In the genomic region with DNA sequence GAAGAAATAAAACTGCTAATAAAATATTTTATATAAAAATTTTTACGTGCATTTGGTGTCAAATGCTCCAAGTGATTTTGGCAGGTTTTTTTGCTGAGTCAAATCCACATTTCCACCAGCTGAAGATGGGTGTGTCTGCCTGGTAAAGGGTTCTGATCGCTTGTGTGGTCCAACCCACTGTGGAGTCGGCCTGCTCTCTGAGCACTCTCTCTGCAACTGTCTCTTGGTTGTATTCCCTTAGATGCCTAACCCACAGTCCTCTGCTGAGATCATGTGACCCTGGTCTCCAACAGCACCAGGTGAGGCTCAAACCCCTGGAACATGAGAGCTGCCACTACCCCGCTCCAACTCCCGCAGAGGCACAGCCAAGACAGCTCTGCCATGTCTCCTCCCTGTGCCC, we compare ENCODE assay signal across 39 mouse cellular contexts. TPM values are rescaled to one million over a fixed set of nuclear protein-coding genes. Genes with fewer than 3 reads are reported as not detected.
"Had no signal": no experiment of that assay in that cellular context is flagged by ENCODE, and none has a peak within 500 bp of the region (broad histone marks: within the 10 kb centered on the region; RNA-seq: fewer than 3 reads in every experiment).

No protein-coding gene starts in this region.

- H3K4me1 ChIP-seq: heart, embryonic 12.5 days; intestine, embryonic 15.5 days had no signal

- H3K27ac ChIP-seq: gastrocnemius, adult 2 months; heart, embryonic 10.5 days; hindbrain, embryonic 12.5 days; hindbrain, embryonic 14.5 days; intestine, embryonic 15.5 days; layer of hippocampus, adult 2 months; left cerebral cortex, adult 2 months; limb, embryonic 13.5 days; liver, embryonic 13.5 days had no signal

- H3K9me3 ChIP-seq: heart, embryonic 10.5 days; heart, embryonic 12.5 days; hindbrain, embryonic 10.5 days; hindbrain, embryonic 12.5 days; intestine, embryonic 15.5 days; limb, embryonic 13.5 days; liver, embryonic 13.5 days had no signal

- ATAC-seq: hindbrain, embryonic 16.5 days; inflammation-experienced regulatory T-cells, adult 6 months; intestine, embryonic 15.5 days; intestine, postnatal 0 days had no signal

- H3K36me3 ChIP-seq: heart, embryonic 10.5 days; heart, embryonic 12.5 days; hindbrain, embryonic 10.5 days; intestine, embryonic 15.5 days; limb, embryonic 13.5 days; liver, embryonic 13.5 days had no signal

- DNase-seq: gastrocnemius, adult 2 months; gastrocnemius, postnatal 10 days; gastrocnemius, postnatal 25 days; heart, adult 18-20 months; heart, postnatal 10 days; heart, postnatal 4 days; kidney, adult 18-20 months; kidney, adult 8-10 months; kidney, postnatal 10 days; kidney, postnatal 25 days; kidney, postnatal 4 days; liver; liver, embryonic 13.5 days had no signal

- H3K9ac ChIP-seq: heart, embryonic 12.5 days; hindbrain, embryonic 12.5 days; hindbrain, embryonic 14.5 days; intestine, embryonic 15.5 days; limb, embryonic 13.5 days; liver, embryonic 13.5 days had no signal

- H3K27me3 ChIP-seq: heart, embryonic 12.5 days; hindbrain, embryonic 12.5 days; intestine, embryonic 15.5 days; limb, embryonic 13.5 days had no signal

- H3K4me3 ChIP-seq: gastrocnemius, adult 2 months; heart, embryonic 10.5 days; heart, embryonic 12.5 days; hindbrain, embryonic 10.5 days; hindbrain, embryonic 12.5 days; intestine, embryonic 15.5 days; layer of hippocampus, adult 2 months; left cerebral cortex, adult 2 months; limb, embryonic 13.5 days; liver, embryonic 13.5 days had no signal

- H3K4me2 ChIP-seq: heart, embryonic 12.5 days; hindbrain, embryonic 12.5 days; hindbrain, embryonic 14.5 days; intestine, embryonic 15.5 days; limb, embryonic 13.5 days; liver, embryonic 11.5 days; liver, embryonic 13.5 days had no signal

RNA-seq across cellular contexts. Expression of a gene that starts 11.5 kb away (rescaled TPM):
- total RNA-seq: gastrocnemius, adult 2 months; gastrocnemius, postnatal 10 days; gastrocnemius, postnatal 25 days; gastrocnemius, postnatal 4 days; granulocyte monocyte progenitor cell, adult 5-6 weeks; heart, adult 18-20 months; heart, adult 8-10 months; heart, postnatal 10 days; heart, postnatal 25 days; heart, postnatal 4 days; layer of hippocampus, adult 2 months; layer of hippocampus, postnatal 10 days; layer of hippocampus, postnatal 25 days; left cerebral cortex, adult 2 months; left cerebral cortex, postnatal 14 days; left cerebral cortex, postnatal 36 days had no signal
- polyA plus RNA-seq: heart, embryonic 12.5 days; heart, embryonic 14.5 days; hindbrain, embryonic 10.5 days; hindbrain, embryonic 12.5 days; inflammation-experienced regulatory T-cells, adult 6 months; kidney, embryonic 14.5 days; limb, embryonic 11.5 days; limb, embryonic 13.5 days had no signal

RNA-seq across cellular contexts. Expression of a gene that starts 26.1 kb away (rescaled TPM):
- total RNA-seq: gastrocnemius, adult 2 months; gastrocnemius, postnatal 10 days; gastrocnemius, postnatal 25 days; gastrocnemius, postnatal 4 days; granulocyte monocyte progenitor cell, adult 5-6 weeks; heart, adult 18-20 months; heart, adult 8-10 months; heart, postnatal 10 days; heart, postnatal 25 days; heart, postnatal 4 days; layer of hippocampus, adult 2 months; layer of hippocampus, postnatal 10 days; layer of hippocampus, postnatal 25 days; left cerebral cortex, adult 2 months; left cerebral cortex, postnatal 14 days; left cerebral cortex, postnatal 36 days had no signal
- polyA plus RNA-seq: heart, embryonic 10.5 days; heart, embryonic 12.5 days; heart, embryonic 14.5 days; heart, embryonic 16.5 days; hindbrain, embryonic 10.5 days; hindbrain, embryonic 12.5 days; hindbrain, embryonic 14.5 days; hindbrain, embryonic 16.5 days; inflammation-experienced regulatory T-cells, adult 6 months; limb, embryonic 11.5 days; limb, embryonic 13.5 days; liver, embryonic 11.5 days; liver, embryonic 13.5 days had no signal

RNA-seq across cellular contexts. Expression of a gene that starts 47.1 kb away (rescaled TPM):
- total RNA-seq: gastrocnemius, adult 2 months; gastrocnemius, postnatal 10 days; gastrocnemius, postnatal 25 days; gastrocnemius, postnatal 4 days; granulocyte monocyte progenitor cell, adult 5-6 weeks; heart, adult 18-20 months; heart, adult 8-10 months; heart, postnatal 10 days; heart, postnatal 25 days; heart, postnatal 4 days; layer of hippocampus, adult 2 months; layer of hippocampus, postnatal 10 days; layer of hippocampus, postnatal 25 days; left cerebral cortex, adult 2 months; left cerebral cortex, postnatal 14 days; left cerebral cortex, postnatal 36 days had no signal
- polyA plus RNA-seq: heart, embryonic 12.5 days; heart, embryonic 14.5 days; heart, embryonic 16.5 days; hindbrain, embryonic 10.5 days; hindbrain, embryonic 12.5 days; hindbrain, embryonic 14.5 days; hindbrain, embryonic 16.5 days; kidney, embryonic 14.5 days; kidney, embryonic 16.5 days; limb, embryonic 11.5 days; limb, embryonic 13.5 days; liver, embryonic 11.5 days; liver, embryonic 13.5 days had no signal
